Mouse (Mus musculus) heart, adult 9 months (tissue): ENCODE results near the gene Olfr704.
"Not testable (repeated sequence)": the region's sequence is repeated elsewhere in the genome, so short reads cannot be mapped to it uniquely, and the experiment has no call there.

Source experiments
- DNase-seq, 2 experiments: peaks; one replicate each; pipeline ENCODE4 v3.0.0; 2022; ENCODE audit warnings: low spot score in 2 of 2

The Olfr704 gene

DNA sequence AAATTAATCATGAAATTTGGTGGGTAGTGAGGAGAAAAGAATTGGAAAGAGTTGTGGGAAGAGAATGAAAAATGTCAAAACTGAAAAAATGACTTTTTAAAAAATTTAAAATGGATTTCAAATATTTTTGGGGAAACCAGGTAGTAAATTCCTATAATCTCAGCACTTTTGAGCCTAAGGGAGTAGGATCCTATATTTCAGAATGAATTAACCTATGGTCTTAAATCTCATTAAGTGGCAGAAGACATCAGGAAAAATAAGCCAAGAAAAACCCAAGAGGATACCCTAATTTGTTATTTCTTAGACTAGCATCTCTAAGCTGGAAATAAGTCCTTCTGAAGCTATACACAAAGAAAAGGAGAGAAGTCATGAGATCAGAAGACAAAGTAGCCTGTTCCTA lies at the start of gene Olfr704:
TSS of gene Olfr704 (plus strand) at position 301 of the 400 bp plus-strand sequence.
- DNase-seq: no peak

DNA sequence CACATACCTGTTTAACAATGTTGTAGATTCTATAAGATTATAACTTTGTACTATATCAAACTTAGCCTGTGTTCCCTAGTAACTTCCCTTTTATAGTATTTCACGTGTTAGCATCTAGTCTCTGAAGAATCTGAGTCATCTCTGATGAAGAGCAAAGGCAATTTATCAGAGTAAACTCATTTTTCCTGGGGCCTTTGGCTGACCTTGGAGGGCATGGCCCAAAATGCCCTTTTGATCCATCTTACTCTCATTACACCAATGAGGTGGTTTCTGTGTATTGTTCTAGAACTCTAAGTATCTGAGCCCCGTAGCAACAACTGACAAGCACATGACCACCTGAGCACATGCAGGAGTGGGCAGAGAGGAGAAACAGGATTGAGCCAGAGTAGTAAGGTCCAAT lies 49.2 kb upstream of the Olfr704 start, which contains the start of gene Olfr701:
TSS of gene Olfr701 (plus strand) at position 301 of the 400 bp plus-strand sequence.
- no peak for DNase-seq

DNA sequence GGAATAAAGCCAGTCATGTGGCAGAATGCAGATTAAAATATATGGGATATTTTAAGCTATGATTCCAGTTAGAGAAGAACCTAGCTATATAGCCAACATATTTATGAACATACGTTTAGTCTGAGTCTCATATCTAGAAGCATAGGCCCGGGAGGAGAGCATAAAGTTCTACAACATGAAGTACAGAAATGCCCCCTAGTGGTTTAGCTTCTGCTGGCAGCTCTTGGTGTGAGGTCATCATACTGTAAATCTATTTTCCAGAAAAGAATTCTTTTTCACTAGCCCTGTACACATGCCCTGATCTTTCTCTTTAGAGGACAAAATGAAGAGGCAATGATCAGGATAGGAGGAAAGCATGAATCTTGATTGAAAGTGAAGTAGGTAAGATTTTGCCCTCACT lies 47.2 kb upstream of the Olfr704 start:
- DNase-seq: no peak

DNA sequence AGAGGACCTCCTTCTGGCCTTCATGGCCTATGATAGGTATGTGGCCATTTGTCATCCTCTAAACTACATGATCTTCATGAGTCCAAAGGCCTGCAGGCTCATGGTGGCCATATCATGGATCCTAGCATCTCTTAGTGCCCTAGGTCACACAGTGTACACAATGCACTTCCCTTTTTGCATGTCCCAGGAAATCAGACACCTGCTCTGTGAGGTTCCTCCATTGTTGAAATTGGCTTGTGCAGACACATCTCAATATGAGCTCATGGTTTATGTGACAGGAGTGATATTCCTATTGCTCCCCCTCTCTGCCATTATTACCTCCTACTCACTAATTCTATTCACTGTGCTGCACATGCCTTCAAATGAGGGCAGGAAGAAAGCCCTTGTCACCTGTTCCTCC lies 44.6 kb upstream of the Olfr704 start:
- DNase-seq: no peak

DNA sequence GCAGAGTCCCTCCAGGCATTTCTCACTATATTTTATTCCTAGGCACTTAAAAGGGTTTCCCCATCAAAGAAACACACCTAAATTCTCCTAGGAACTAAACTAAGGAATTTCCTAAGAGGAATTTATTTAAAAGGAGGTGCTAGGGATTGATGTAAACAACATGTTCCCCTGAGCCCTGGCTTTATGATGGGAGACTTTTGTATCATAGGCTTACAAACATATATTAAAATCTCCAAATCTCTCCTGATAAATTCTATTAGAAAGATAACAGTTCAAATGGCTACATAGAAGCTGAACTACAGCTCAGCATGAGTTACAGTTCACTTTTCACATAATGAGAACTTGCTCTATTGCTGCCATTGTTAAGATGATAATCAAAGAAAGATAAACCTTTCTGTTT lies 29.2 kb upstream of the Olfr704 start, which contains the start of gene Olfr702:
TSS of gene Olfr702 (minus strand) at position 101 of the 400 bp plus-strand sequence.
- DNase-seq: no peak

DNA sequence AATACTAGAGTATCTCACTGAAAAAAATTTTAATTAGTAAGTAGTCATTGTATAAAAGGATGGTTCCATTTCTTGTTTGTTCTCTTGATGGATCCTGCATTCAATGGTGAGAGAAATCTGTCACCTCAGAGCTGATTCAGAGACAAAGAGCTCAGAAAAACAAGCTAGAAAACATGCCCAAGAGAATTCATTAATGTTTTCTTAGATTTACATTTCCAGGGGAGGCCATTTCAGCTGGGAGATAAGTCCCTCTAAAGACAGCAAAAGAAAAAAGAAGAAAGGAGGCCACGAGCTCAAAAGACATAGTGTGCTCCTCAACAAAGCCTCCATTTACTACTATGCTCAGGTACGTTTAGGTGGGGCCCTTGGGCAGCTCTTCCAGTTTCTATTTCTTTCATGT lies 19.9 kb upstream of the Olfr704 start, which contains the start of gene Olfr703:
TSS of gene Olfr703 (plus strand) at position 301 of the 400 bp plus-strand sequence.
- no peak for DNase-seq

DNA sequence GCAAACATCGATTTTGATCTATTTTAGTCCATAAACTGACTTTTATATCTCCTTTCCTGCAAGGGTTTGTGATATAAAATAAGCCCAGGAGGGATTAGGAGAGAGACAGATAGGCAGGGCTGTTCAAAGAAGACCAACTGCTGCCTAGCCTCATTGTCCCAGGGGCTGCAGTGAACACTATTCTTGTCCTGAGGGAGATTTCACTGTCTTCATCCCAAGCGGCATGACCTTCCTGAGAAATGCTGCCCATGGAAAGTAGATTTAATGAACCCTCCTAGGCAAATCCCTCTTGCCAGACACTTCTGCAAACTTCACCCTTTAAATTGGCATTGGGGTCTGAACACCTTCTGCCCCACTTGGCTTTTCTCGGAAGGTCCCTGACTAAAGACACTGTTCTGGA lies 13.8 kb downstream of the Olfr704 start, which contains the start of gene Olfr705:
TSS of gene Olfr705 (minus strand) at position 101 of the 400 bp plus-strand sequence.
- DNase-seq: no peak

DNA sequence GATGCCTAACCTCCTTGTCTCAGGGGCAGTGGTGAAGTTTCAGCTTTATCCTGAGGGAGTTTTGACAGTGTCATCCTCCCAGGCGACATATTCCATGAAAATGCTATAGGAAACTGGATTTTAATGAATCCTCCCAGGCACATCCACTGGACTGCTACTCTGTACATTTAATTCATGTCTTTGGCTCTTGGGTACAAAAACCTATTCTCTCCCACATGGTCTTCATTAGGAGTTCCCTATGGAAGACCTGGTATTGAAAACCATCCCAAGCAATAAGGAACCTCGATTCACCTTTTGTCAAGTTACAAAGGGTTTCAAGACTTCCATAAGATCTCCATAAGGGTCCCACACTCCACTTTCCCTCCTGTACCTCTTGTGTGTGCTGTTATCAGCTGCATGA lies 25.1 kb downstream of the Olfr704 start, which contains the start of gene Olfr706:
TSS of gene Olfr706 (minus strand) at position 101 of the 400 bp plus-strand sequence.
- no peak for DNase-seq

DNA sequence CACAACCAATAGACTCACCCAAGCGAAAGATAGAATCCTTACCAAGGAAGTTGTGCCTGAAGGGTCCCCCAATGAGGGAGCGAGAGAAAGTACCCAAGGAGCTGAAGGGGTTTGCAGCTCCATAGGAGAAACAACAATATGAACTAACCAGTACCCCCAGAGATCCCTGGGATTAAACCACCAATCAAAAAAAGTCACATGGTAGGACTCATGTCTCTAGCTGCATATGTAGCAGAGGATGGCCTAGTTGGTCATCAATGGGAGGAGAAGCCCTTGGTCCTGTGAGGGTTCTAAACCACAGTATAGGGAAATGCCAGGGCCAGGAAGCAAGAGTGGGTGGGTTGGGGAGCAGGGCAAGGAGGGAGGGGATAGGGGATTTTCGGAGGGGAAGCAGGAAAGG lies 38.2 kb downstream of the Olfr704 start, which contains the start of gene Olfr707:
TSS of gene Olfr707 (minus strand) at position 101 of the 400 bp plus-strand sequence.
- not testable (repeated sequence) for DNase-seq

DNA sequence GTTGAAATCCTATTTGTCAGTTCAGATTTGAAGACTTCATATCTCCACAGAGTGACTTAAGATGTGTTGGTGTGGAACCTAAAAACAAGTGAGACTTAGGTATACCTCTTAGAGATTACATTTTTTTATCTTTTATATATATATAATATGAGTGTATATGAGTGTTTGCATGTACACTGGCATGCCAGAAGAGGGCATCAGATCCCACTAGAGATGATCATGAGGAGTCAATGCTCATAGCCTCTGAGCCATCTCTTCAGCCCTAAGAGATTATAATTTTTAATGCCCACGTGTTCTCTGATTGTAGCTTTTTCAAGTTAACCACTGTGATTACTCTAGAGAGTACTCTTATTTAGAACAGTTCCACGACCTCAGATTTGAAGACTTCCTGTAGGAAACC lies 44.7 kb downstream of the Olfr704 start, which contains the start of gene Olfr1532-ps1:
TSS of gene Olfr1532-ps1 (plus strand) at position 326 of the 400 bp plus-strand sequence.
- no peak for DNase-seq
